ENCODE assay signal across 18 mouse cellular contexts in the genomic region with DNA sequence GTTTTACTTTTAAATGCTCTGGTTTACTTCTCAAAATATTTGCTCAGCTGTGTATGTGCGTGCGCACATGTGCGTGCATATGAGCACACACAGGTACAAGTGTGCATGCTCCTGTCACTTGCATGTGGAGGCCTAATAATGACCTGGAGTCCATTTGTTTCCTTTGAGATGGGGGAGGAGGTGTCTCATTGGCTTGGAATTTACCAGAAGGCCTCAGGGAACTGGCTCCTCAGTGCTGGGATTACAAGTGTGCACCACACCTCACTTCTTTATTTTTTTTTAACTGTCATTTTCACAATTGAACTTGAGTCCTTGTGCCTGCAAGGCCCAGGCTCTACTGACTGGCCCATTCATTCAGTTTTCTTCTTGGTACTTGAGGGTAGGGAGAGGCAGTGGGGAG. TPM values are rescaled to one million over a fixed set of nuclear protein-coding genes. Genes with fewer than 3 reads are reported as not detected.
"Had no signal": no experiment of that assay in that cellular context is flagged by ENCODE, and none has a peak within 500 bp of the region (broad histone marks: within the 10 kb centered on the region; RNA-seq: fewer than 3 reads in every experiment).

No protein-coding gene starts in this region.

- H3K4me3 ChIP-seq: lung, embryonic 15.5 days; megakaryocyte, embryonic 14.5 days; midbrain, embryonic 13.5 days; midbrain, embryonic 15.5 days; neural tube, embryonic 12.5 days; stomach, embryonic 15.5 days had no signal

- H3K4me2 ChIP-seq: lung, embryonic 15.5 days; midbrain, embryonic 11.5 days; midbrain, embryonic 13.5 days; midbrain, embryonic 15.5 days; neural tube, embryonic 12.5 days; stomach, embryonic 15.5 days had no signal

- DNase-seq: liver, postnatal 0 days; lung, adult 2 months; lung, postnatal 14 days; lung, postnatal 36 days; right cerebral cortex, postnatal 14 days; thymus, adult 18-20 months; thymus, postnatal 14 days; thymus, postnatal 36 days had no signal

- H3K9me3 ChIP-seq: lung, embryonic 15.5 days; megakaryocyte, embryonic 14.5 days; midbrain, embryonic 13.5 days; midbrain, embryonic 15.5 days; neural tube, embryonic 12.5 days; stomach, embryonic 15.5 days had no signal

- H3K27me3 ChIP-seq: lung, embryonic 15.5 days; megakaryocyte, embryonic 14.5 days; midbrain, embryonic 13.5 days; midbrain, embryonic 15.5 days; neural tube, embryonic 12.5 days; stomach, embryonic 15.5 days had no signal

- H3K4me1 ChIP-seq: neural tube, embryonic 12.5 days; stomach, embryonic 15.5 days had no signal

- H3K27ac ChIP-seq: lung, embryonic 15.5 days; macrophage; midbrain, embryonic 13.5 days; midbrain, embryonic 15.5 days; neural tube, embryonic 12.5 days; stomach, embryonic 15.5 days had no signal

- H3K9ac ChIP-seq: liver, postnatal 0 days; lung, embryonic 15.5 days; midbrain, embryonic 13.5 days; midbrain, embryonic 15.5 days; neural tube, embryonic 12.5 days; stomach, embryonic 15.5 days had no signal

- ATAC-seq: liver, postnatal 0 days; lung, postnatal 0 days; midbrain, embryonic 13.5 days; midbrain, embryonic 15.5 days had no signal

RNA-seq across cellular contexts. Expression of a gene that starts 16.5 kb away (rescaled TPM):
- polyA plus RNA-seq: liver, postnatal 0 days; macrophage; midbrain, embryonic 15.5 days; neural tube, embryonic 12.5 days; spleen, adult 2 months had no signal

RNA-seq across cellular contexts. Expression of a gene that starts 38.9 kb away (rescaled TPM):
- polyA plus RNA-seq: macrophage had no signal
